Mouse (Mus musculus): ENCODE measurements at regions not wholly inside any gene's neighbourhood (a gene's known extent, or its start where the extent isn't known, plus 50 kb on each side); places are given as distances from the start of the nearest gene placed in this dataset.

DNA sequence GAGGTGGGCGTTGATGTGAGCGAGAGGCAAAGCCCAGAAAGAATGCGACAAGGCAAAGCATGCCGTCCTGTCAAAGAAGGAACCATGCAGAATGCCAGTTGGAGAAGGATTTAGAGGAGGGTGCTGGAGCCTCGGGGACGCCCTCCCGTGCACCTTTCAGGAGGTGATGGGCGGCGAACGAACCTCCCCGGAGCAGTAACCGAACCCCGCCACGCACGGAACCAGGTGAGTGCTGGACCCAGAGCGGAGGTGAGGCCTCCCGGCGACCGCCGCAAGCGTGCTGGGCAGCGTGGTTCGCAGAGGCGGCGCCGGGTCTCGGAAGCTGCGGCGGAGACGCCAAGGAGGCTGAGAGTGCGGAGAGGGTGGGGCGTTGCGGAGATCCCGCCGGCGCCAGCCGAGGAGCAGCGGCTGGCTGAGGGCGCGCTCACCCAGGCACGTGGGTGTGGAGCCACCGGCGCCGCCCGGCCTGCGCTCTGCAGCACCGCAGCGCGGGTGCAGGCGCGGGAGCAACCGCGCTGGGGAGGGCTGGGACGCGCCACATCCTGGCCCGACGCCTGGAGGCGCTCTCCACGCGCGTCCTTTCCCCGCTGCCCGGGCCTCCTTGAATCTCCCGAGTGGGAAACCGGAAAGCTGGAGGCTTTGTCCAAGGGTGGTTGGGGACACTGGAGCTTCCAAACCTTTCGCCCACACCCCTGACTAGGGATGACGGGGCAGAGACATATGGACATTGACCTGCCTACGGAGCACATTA lies 178.3 kb upstream of the Topaz1 start:
- TF ChIP-seq POLR2A (IDR thresholded peaks at IDR 0.05; ENCODE audit: borderline replicate concordance, extremely low read depth, insufficient read depth, insufficient read length, poor library complexity, severe bottlenecking), result 0 out of 2 replicates have a peak, but pooled peaks have one; percentile 8
- no peak for TF ChIP-seq CTCF (IDR thresholded peaks at IDR 0.05; ENCODE audit: borderline replicate concordance, extremely low read depth, insufficient read depth, insufficient read length)
